Mouse (Mus musculus): ENCODE data around the gene Spdl1.

The Spdl1 gene

GRCm38 (mm10) chr11:34836272-34836671, 2.8 kb upstream of the Spdl1 start:
- TF ChIP-seq GATA4 (IDR thresholded peaks at IDR 0.05; ENCODE audit: insufficient replicate concordance, low read length) = no peak

GRCm38 (mm10) chr11:34832678-34833077, 763 bp downstream of the Spdl1 start:
- TF ChIP-seq GATA4 (IDR thresholded peaks at IDR 0.05; ENCODE audit: insufficient replicate concordance, low read length) = no peak

- TF ChIP-seq GATA4 (IDR thresholded peaks at IDR 0.05; ENCODE audit: insufficient replicate concordance, low read length) = no peak
Measured at GRCm38 (mm10) chr11:34827803-34828202, 5.6 kb downstream of the Spdl1 start.

GRCm38 (mm10) chr11:34826940-34827339, 6.5 kb downstream of the Spdl1 start:
- no peak for TF ChIP-seq GATA4 (IDR thresholded peaks at IDR 0.05; ENCODE audit: insufficient replicate concordance, low read length)

- no peak for TF ChIP-seq GATA4 (IDR thresholded peaks at IDR 0.05; ENCODE audit: insufficient replicate concordance, low read length)
Measured at GRCm38 (mm10) chr11:34824791-34825190, 8.7 kb downstream of the Spdl1 start.

GRCm38 (mm10) chr11:34814767-34815166, 18.7 kb downstream of the Spdl1 start:
- TF ChIP-seq GATA4 (IDR thresholded peaks at IDR 0.05; ENCODE audit: insufficient replicate concordance, low read length) = no peak

GRCm38 (mm10) chr11:34814319-34814718, 19.1 kb downstream of the Spdl1 start:
- TF ChIP-seq GATA4 (IDR thresholded peaks at IDR 0.05; ENCODE audit: insufficient replicate concordance, low read length) = no peak

GRCm38 (mm10) chr11:34796097-34796496, 37.3 kb downstream of the Spdl1 start:
- TF ChIP-seq GATA4 (IDR thresholded peaks at IDR 0.05; ENCODE audit: insufficient replicate concordance, low read length) = no peak

GRCm38 (mm10) chr11:34791872-34792271, 41.6 kb downstream of the Spdl1 start:
- TF ChIP-seq GATA4 (IDR thresholded peaks at IDR 0.05; ENCODE audit: insufficient replicate concordance, low read length) = no peak

- no peak for TF ChIP-seq GATA4 (IDR thresholded peaks at IDR 0.05; ENCODE audit: insufficient replicate concordance, low read length)
Measured at GRCm38 (mm10) chr11:34784864-34785263, 48.6 kb downstream of the Spdl1 start.

- no peak for TF ChIP-seq GATA4 (IDR thresholded peaks at IDR 0.05; ENCODE audit: insufficient replicate concordance, low read length)
Measured at GRCm38 (mm10) chr11:34783587-34784043, 49.8 kb downstream of the Spdl1 start, which contains the start of gene Dock2. Gene Dock2 (minus strand): TSS chr11:34783892.

- TF ChIP-seq GATA4 (IDR thresholded peaks at IDR 0.05; ENCODE audit: insufficient replicate concordance, low read length) = no peak
Measured at GRCm38 (mm10) chr11:34782516-34783430, 50.7 kb downstream of the Spdl1 start.

- no peak for TF ChIP-seq GATA4 (IDR thresholded peaks at IDR 0.05; ENCODE audit: insufficient replicate concordance, low read length)
Measured at GRCm38 (mm10) chr11:34780786-34781185, 52.7 kb downstream of the Spdl1 start.

- TF ChIP-seq GATA4 (IDR thresholded peaks at IDR 0.05; ENCODE audit: insufficient replicate concordance, low read length) = no peak
Measured at GRCm38 (mm10) chr11:34779966-34780365, 53.5 kb downstream of the Spdl1 start.

- no peak for TF ChIP-seq GATA4 (IDR thresholded peaks at IDR 0.05; ENCODE audit: insufficient replicate concordance, low read length)
Measured at GRCm38 (mm10) chr11:34778351-34778750, 55.1 kb downstream of the Spdl1 start.

- TF ChIP-seq GATA4 (IDR thresholded peaks at IDR 0.05; ENCODE audit: insufficient replicate concordance, low read length) = no peak
Measured at GRCm38 (mm10) chr11:34777529-34777928, 55.9 kb downstream of the Spdl1 start.
